Mouse (Mus musculus) frontal cortex, postnatal 10 days (tissue): ENCODE measurements at regions not wholly inside any gene's neighbourhood (a gene's known extent, or its start where the extent isn't known, plus 50 kb on each side); places are given as distances from the start of the nearest gene placed in this dataset.

ENCODE experiments used
- DNase-seq, 2 experiments: peaks; one replicate each; pipeline ENCODE4 v3.0.0; 2022; ENCODE audit warnings: low spot score in 2 of 2, mixed read lengths in 1 of 2

DNA sequence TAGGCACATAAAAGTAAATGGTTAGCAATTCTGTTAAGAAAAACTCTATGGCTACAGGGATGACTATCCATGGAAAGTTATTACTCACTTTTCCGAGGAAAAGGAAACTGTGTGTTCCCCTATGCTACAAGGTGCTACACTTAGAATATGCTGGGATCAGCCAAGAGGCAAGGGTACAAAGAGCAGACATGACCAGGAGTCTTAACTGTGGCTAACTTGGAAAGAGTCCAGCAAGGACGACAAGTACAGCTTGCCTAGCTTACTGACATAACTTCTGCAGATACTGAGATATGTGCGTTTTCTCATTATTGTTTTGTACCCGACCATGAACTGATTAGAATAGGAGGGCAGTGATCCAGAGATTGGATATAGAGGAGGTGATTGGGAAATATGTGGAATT is 296.4 kb downstream of the Gm16223 start:
- no peak for DNase-seq

DNA sequence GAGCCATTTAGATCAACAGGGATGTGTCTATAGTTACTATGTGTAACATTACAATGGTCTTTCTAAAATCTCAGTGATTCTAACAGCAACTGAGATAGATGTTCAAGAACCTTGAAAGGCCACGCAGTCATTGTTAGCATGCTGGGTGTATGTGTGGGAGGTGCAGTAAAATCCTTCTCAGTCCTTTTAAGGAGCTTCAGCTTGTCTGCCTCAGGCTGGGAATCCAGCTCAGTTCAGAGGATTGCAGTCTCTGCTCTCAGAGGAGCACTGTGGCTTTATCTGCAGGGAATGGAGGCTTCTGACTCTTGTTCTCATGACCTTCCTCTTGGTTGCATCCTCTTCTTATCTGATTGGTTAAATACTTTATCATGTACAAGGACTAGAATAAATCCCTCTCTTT is 320.2 kb downstream of the Gm16223 start:
- peak in 1 of 2 experiments; percentile 4 for DNase-seq

DNA sequence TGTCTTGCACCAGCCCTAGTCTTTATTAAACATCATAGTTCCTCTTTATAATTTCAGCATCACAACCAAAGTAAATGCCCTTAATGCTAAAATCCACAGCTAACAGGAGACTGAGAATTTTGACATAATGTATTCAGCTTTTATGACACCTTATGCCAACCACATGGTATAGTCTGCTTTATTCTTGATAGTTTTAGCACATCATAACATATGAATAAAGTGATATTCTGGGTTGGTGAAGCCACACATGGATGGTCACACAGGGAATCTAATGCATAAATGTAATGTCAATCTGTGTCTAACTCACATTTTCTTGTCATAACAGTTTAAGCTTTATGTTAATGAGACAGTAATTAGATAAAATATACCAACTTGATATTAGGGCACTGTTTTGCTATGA is 328.9 kb downstream of the Gm16223 start:
- no peak for DNase-seq

DNA sequence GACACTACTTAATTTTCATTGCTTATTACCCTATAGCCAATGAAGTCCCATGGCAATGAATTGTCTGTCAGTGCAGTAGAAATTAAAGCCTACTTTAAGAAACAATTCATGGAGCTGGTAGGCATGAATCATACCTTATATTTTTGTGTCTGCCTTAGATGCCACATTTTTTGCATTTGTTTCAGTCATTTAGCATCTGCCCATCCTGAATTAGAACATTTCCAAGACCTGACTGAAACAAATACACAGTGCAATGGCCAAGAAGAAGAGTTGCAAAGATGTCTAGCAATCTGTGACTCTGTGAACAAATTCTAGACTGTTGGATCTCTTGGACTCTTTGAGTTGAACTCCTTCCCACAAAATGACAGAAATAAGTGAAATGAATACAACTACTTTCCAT is 342.2 kb downstream of the Gm16223 start:
- no peak for DNase-seq

DNA sequence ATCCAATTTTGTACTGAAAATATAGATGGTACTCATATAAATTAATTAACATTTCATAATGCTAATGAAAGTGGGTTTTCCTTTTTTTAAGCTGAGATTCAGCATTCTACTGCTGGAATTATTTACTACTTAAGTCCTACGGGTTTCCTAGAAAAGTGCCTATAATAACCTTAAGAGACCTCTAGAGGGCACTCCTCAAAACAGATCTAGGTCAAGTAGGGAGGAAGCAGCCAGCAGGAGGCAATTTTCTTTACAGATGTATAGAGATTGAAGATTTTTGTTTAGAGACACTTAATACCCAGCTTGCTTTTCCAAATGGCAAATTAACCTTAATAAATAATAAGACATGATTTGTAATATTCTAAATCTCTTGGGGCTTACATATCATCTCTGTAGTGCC is 344.5 kb downstream of the Gm16223 start:
- no peak for DNase-seq

DNA sequence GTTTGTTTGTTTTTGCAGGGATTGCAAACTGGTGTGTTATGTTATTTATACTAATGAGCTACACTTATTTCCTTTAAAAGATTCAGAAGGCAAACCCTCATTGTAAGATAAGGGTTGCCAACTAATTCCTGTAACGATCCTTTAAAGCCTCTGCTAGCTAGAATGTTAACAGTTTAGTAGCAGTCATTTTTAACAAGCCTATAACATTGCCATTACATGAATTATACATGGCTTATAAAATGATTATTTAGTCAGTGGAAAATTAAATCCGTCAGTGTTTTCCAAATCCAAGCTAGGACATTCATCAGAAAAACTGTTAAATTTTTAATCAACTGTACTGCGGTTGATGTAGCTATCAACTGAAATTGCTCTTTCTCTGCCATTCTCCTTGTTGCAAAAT is 358.1 kb downstream of the Gm16223 start:
- DNase-seq = no peak

DNA sequence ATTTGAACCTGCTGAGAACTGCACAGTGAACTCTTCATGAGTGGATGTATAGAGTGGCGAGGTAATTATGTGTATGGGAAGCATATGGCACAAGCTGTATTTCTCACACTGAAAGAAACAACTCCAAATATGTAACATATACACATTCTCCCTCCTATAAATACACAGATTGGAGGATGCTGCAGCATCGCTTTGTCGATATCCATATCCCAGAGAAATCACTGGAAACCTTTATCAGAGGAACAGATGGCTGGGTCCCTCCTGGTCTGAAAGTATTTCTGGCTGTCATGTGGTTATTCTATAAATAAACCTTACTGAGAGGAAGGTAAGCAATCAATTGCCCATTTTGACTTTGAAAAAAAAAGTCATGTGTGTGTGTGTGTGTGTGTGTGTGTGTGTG is 365.4 kb downstream of the Gm16223 start:
- no peak for DNase-seq

DNA sequence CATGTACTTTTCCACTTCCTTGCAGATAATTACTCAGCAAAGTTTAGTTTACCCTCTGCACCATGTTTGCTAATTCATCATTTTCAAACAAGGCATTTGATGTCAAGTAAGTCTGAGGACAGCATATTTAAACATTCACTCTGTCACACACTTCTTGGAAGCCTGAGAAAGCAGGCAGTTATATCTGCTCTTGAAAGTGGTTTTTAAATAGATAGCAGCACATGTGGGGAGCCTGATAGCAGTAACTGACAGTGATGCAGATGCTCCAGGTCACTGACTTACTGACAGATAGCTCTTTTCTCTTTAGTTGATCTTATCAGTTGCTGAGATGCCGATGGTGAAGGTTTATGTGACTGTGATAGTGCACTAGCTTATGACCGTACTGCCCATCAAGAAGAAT is 380.9 kb downstream of the Gm16223 start:
- no peak for DNase-seq

DNA sequence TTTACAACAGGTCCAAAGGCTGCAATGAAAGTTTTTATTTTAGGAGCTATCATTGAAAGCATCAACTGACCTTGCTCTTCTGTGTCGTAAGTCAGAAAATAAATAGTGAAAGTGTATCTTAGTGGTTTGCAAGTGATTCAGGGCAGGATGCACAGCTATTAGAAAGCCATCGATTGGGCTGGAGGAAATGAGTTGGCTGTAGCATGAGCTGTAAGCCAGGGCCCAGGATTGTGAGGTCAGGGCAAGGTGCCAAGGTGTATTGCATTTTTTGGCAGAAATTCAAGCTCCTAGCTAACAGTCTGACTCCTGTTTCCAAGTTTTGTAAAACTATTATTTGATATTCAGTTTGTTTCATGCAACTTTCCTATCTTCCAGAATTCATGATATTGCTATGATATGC is 381.8 kb downstream of the Gm16223 start:
- no peak for DNase-seq

DNA sequence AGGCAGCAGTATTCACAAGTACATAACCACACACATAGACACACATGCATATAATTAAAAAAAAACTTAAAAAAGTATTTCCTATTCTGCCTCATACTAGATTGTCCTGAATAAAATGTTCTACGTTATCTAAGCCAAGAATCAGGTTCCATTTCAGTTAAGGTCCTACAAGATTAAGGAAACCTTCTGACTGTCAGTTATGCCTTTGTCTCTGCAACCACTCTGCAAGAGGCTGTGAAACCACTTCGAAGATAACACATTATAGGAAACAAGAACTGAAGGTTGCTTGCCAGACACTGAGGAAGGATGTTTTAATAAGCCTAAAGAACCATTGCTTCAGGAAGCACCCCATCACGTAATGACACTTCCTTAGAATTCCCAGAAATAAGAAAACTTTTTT is 385.9 kb downstream of the Gm16223 start:
- DNase-seq = no peak

DNA sequence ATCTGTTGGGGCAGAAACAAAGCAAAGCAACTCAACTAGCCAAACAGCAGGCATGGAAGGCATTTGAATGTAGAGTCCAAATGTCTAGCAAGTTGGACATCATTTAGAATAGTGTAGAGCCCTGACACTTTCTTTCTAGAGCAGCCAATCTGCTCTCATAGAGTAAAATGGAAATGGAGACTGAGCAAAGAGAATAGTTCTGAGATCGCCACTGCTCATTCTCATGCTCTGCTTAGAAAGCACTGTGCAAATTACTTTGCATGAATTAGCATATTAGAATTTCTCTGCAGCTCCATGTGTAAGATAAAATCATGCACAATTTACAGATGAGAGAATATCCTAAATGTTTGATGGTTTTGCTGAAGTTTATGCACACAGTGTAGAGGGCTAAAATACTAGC is 393.4 kb downstream of the Gm16223 start:
- DNase-seq = no peak

DNA sequence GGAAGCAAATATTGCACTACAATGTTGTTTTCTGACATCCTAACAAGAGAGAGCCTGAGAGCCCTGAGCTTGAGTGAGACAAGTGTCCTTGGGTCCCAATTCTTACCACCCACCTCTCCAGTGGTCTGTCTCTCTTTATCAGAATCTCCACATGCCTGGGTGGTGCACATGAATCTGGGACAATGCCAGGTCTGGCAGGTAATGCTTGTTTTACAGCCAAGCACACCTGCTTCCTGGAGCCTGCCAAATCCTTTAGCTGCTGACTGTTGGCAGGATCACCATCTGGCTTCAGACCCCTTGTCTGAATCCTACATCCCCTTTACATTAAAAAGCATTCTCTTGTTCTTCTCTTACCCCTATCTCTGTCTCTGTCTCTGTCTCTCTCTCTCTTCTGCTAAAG is 397.1 kb downstream of the Gm16223 start:
- no peak for DNase-seq

DNA sequence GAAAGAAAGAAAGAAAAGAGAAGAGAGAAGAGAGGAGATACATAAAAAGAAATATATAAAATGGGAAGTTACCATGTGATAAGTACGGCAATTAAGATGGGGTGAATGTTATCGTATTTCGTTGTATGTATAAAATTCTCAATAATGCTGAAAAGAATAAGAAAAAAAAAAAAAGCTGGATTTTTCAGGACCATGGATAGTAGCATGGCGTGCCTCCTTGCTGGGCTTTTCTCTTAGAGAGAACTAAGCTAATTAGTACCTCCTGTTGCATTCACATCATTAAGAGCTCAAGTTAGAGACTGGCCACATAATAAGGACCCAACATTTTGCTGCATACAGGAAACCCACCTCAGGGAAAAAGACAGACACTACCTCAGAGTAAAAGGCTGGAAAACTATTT is 405.7 kb downstream of the Gm16223 start:
- DNase-seq = no peak

DNA sequence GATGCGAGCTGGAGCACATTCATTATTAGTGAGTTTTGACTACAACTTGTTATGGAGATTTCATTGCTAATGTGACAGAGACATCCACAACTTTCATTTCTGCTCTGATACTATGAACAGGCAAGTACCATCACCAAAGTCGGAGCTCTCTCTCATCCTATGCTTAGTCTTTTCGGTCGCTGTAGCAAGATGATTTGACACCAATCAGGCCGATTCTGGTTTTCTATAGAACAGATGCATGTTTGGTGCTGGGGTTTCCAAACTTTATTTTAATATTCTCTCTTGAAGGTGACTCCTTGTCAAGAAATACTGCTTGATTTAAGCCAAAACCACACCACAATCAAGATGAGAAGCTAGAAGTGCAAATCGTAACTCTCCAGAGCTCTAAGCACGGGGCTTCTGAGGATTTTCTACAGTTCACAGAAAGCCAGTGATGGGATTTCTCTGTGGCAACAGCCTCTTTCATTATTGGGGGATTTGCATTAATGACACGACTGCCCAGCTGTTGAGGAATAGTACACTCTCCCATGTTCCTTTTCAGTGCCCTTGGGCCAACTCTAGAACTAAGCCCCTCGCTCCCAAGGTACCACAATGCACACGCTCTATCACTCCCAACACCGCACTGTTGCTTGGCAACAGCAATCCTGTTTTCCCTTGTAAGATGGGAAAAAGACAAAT is 434.5 kb downstream of the Gm16223 start:
- DNase-seq = no peak

DNA sequence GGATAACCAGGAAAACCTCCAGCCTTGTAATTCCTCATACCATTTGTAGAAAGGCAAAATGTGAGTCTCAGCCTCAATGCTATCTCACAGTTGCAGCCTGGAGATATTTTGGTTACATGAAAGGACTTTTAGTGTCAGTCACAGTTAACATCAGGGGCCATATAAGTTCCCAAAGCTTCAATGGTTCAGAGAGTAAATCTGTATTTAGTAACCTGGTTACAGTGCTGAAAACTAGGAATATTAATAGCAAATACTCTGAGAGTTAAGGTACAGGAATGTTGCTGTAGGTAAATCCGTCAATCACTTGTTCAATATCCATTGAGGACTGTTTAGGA is 435.0 kb downstream of the Gm16223 start:
- DNase-seq = no peak

DNA sequence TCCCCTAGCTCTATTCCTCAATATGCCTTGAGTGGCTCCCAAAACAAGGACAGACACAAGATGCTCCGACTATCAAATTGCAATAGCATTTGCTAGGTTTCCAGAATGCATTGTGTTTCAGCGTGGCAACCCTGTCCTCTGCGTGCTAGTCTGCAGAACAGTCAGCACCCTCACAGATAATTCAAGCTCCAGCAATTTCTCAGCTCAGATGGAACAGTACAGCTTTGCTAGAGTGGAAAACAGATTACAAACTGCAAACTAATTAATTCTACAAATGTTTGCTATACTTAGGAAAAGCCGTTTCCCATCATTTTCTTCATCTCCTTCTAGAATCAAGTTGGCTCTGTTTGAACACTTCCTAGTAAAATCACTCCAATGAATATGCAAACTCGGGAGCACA is 441.4 kb downstream of the Gm16223 start:
- no peak for DNase-seq

DNA sequence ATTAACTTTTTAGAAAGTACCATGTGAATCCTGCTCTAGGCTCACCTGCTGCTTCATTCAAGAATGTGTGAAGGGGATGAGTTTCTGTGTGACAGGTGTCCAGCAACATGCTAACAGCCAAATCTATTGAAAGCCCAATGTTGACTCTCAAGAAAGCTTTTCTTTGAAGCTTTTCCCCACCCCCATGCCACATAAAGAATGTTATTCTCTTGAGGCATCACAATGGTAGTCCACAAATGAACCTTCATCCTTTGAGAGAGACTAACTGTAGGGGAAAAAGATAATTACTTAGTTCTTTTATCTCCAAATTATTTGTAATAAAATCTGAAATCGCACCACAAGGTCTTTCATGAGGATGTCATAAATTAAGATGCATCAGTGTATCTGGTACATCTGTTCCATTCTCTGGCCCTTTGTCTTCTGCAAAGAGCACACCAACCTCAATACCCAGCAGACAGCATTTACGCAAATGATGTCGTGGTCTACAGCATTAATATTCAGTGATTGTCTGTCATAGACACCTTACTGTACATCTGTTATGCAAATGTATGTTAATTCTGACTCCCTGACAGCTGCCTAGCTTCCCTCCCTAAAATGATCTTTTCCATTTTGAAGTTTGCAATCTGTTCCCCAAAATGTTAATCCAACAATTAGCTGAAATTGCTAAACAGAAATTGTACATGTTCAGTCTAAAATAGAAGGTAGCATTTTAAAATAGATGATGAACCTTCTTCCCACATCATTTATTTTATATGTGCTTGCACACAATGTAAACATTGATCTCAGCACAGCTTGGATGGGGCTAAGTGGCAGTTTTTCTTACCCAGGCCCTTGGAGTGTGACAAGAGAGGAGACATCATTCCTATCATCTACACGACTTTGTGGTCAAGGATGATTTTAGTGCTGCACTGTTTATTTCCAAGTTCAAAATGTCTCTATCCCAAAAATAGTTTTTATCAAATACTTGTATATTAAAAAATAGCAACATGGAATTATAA is 455.7 kb downstream of the Gm16223 start:
- DNase-seq = no peak

DNA sequence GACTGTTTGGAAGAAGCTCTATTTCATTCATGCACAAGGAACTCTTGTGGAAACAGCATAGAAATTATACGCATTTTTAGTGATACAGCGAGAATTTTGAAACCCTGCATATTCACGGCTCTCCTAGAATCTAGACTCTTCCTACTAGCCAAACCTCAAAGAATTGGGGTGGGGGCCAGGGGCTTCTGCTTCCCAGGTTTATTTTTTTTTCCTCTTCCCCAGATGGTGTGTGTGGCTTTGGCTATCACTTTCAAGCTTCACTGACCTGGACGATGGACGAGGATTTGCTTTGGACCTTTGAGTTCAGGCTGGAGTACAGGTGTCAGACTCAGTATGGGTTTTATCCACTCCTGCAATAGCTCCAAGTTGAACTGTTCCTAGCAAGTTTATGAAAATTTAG is 457.7 kb downstream of the Gm16223 start:
- no peak for DNase-seq

DNA sequence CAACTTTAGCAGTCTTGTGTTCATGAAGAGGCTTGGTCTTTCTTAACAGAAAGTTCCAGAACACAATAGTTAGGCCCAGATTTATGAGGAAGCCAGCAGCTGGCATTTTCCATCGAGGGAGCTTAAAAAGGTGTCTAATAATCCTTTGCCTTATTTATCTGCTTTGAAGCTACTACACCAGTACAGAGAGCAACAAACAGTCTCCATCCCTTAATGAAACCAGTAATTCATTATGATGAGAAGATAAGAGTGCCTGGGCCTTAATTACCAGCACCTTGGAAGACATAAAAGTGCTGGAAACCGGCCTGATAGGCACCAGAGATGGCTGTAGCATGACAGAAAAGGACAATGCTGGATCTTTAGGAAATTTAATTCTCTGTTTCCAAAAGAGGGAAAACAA is 492.8 kb downstream of the Gm16223 start:
- no peak for DNase-seq

DNA sequence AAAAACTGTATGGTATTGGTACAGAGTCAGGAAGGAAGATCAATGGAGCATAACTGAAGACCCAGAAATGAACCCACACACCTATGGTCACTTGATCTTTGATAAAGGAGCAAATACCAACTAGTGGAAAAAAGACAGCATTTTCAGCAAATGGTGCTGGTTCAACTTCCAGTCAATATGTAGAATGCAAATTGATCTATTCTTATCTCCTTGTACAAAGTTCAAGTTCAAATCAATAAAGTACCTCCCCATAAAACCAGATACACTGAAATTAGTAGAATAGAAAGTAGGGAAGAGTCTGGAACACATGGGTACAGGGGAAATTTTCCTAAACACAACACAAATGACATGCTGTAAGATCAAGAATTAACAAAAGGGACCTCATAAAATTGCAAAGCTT is 495.6 kb downstream of the Gm16223 start:
- no peak for DNase-seq

DNA sequence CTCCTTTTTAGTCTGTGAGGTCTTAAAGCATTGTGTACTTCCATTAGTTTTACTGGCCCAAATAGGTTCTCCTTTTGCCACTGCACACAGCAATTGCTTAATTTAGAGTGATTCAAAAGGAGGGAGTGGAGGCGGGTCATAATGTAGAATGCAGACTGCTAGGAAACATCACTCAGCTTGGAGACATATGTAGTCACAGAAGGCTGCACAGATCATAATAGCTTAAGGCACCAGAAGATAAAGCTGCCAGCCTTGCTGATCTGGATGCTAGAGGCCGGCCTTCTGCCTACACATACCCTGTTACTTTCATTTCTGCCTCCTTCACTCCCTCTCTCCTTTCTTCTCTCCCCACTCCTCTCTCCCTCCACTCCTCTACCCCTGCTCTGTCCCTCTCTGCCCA is 508.2 kb downstream of the Gm16223 start:
- DNase-seq = no peak

DNA sequence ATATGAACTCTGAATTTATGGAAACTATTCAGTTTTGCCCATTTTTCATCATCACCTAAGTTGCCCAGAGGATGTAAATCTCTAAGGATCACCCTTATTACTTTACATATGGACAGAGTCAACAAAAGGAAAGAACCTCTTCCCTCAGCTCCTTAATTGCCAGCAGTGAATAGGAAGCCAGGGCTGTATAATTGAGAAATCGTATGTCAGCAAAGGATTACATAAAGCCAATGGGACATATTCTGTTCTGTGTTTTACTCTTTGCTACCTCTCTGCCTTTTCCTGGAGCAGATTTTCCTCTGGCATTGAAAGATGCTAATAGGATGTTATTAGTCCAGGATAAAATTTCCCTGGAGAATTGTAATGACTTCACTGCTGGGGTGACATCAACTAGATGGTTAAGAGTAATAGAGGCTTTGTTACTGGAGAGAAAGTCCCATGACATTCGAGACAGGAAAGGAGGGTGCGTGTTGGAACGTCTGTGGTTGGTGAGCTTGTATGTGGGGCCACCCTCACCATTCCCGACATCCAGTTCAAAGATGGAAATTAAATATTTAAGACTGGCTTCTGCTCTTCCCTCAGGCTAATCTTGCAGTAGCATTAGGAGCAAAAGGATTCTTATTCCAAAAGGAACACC is 510.6 kb downstream of the Gm16223 start:
- DNase-seq = no peak

DNA sequence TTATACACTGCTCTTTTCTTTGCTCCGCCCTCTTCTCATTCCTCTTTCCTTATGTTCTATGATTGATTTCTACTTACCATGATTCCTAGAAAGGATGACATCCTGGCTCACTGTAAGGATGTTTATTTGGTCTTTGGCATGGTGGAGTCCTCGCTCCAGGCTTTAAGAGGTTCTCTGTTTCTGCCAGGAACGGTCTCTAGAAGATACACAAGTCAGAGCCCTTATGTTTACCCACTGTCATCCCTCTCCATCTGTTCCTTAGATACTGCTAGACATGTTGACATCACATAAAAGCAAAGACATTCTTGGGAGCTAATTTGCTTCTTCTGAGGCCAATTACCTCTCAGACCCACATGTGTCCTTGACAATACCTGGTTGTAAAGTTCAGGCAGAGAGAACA is 552.9 kb downstream of the Gm16223 start:
- DNase-seq = no peak
